Mouse (Mus musculus) gastrocnemius, adult 18-20 months (tissue): ENCODE data around the gene Tnfaip8l1. TPM values are rescaled to one million over a fixed set of nuclear protein-coding genes. Genes with fewer than 3 reads are reported as not detected.

Experiments
- DNase-seq: peaks from one replicate; pipeline ENCODE4 v3.0.0; 2021; ENCODE audit warnings: low spot score
- total RNA-seq, 2 experiments: library from RNA; stranded (reverse); gene quantifications; 2 replicates each; pipeline ENCODE4 v1.2.3; 2021

Tnfaip8l1 gene
- total RNA-seq, 2 experiments from 2014 or later: 0.21 to 0.25 TPM

GRCm38 (mm10) chr17:56175416-56175815 lies 13.1 kb downstream of the Tnfaip8l1 start:
- DNase-seq: no peak

GRCm38 (mm10) chr17:56182975-56183657 lies 20.8 kb downstream of the Tnfaip8l1 start:
- peak; percentile 13 for DNase-seq

- peak; percentile 97 for DNase-seq
These were observed 21.4 kb downstream of the Tnfaip8l1 start, which contains the start of gene Mydgf for GRCm38 (mm10) chr17:56183658-56184103. Gene Mydgf (minus strand): TSS chr17:56183920.

- peak; percentile 64 for DNase-seq
These were observed 23.2 kb downstream of the Tnfaip8l1 start for GRCm38 (mm10) chr17:56185281-56186141.

- no peak for DNase-seq
These were observed 29.0 kb downstream of the Tnfaip8l1 start for GRCm38 (mm10) chr17:56191266-56191665.

GRCm38 (mm10) chr17:56194357-56194756 lies 32.1 kb downstream of the Tnfaip8l1 start:
- DNase-seq: no peak

GRCm38 (mm10) chr17:56194765-56195164 lies 32.5 kb downstream of the Tnfaip8l1 start:
- DNase-seq: no peak

GRCm38 (mm10) chr17:56196860-56197259 lies 34.6 kb downstream of the Tnfaip8l1 start:
- no peak for DNase-seq

- no peak for DNase-seq
These were observed 38.3 kb downstream of the Tnfaip8l1 start for GRCm38 (mm10) chr17:56200586-56200985.

GRCm38 (mm10) chr17:56201642-56202041 lies 39.4 kb downstream of the Tnfaip8l1 start:
- DNase-seq: no peak

- DNase-seq: no peak
These were observed 40.2 kb downstream of the Tnfaip8l1 start for GRCm38 (mm10) chr17:56202476-56202875.

GRCm38 (mm10) chr17:56203729-56204128 lies 41.5 kb downstream of the Tnfaip8l1 start:
- DNase-seq: no peak

GRCm38 (mm10) chr17:56206276-56206884 lies 44.1 kb downstream of the Tnfaip8l1 start:
- no peak for DNase-seq

- DNase-seq: no peak
These were observed 44.9 kb downstream of the Tnfaip8l1 start for GRCm38 (mm10) chr17:56206986-56207674.

- no peak for DNase-seq
These were observed 45.8 kb downstream of the Tnfaip8l1 start for GRCm38 (mm10) chr17:56207963-56208530.

GRCm38 (mm10) chr17:56208821-56209220 lies 46.5 kb downstream of the Tnfaip8l1 start:
- no peak for DNase-seq

GRCm38 (mm10) chr17:56211090-56211489 lies 48.8 kb downstream of the Tnfaip8l1 start:
- no peak for DNase-seq

- no peak for DNase-seq
These were observed 50.4 kb downstream of the Tnfaip8l1 start for GRCm38 (mm10) chr17:56212676-56213075.

- no peak for DNase-seq
These were observed 52.0 kb downstream of the Tnfaip8l1 start for GRCm38 (mm10) chr17:56214229-56214628.

GRCm38 (mm10) chr17:56217670-56218069 lies 55.4 kb downstream of the Tnfaip8l1 start:
- no peak for DNase-seq
